Mouse (Mus musculus) embryonic facial prominence, embryonic 12.5 days (tissue): ENCODE measurements around the gene A630001G21Rik. TPM values are rescaled to one million over a fixed set of nuclear protein-coding genes. Genes with fewer than 3 reads are reported as not detected.
"Not testable (repeated sequence)": the region's sequence is repeated elsewhere in the genome, so short reads cannot be mapped to it uniquely, and the experiment has no call there.

ENCODE experiments used
- ATAC-seq: fragments of 200-750 bp; cut with Nextera tagmentation; 2 replicates; pipeline ENCODE4 v1.8.0; 2017; ENCODE audit not compliant: insufficient number of reproducible peaks, insufficient read depth, low FRiP score, low TSS enrichment
- H3K27ac ChIP-seq: fragments of 300-500 bp; sonication (generic); 2 replicates; pipeline ENCODE4 v1.5.1; 2016; ENCODE audit warnings: mild to moderate bottlenecking
- H3K27me3 ChIP-seq: fragments of 300-500 bp; sonication (generic); 2 replicates; pipeline ENCODE4 v1.6.1; 2016; ENCODE audit warnings: mild to moderate bottlenecking, moderate library complexity
- H3K36me3 ChIP-seq: fragments of 300-500 bp; sonication (generic); 2 replicates; pipeline ENCODE4 v1.6.1; 2016; ENCODE audit warnings: mild to moderate bottlenecking
- H3K4me1 ChIP-seq: fragments of 300-500 bp; sonication (generic); 2 replicates; pipeline ENCODE4 v1.6.1; 2016
- H3K4me2 ChIP-seq: fragments of 300-500 bp; sonication (generic); replicated peaks from 2 replicates; pipeline ENCODE4 v1.6.1; 2016; ENCODE audit warnings: mild to moderate bottlenecking, moderate library complexity
- H3K4me3 ChIP-seq: fragments of 300-500 bp; sonication (generic); 2 replicates; pipeline ENCODE4 v1.5.1; 2016; ENCODE audit warnings: mild to moderate bottlenecking
- H3K9ac ChIP-seq: fragments of 300-500 bp; sonication (generic); 2 replicates; pipeline ENCODE4 v1.6.1; 2016; ENCODE audit warnings: mild to moderate bottlenecking, moderate library complexity
- H3K9me3 ChIP-seq: fragments of 300-500 bp; sonication (generic); 2 replicates; pipeline ENCODE4 v1.6.1; 2016; ENCODE audit warnings: mild to moderate bottlenecking, moderate library complexity
- WGBS: fragments of 180-500 bp; shearing (Covaris S2); methylation state at CpG from one replicate; pipeline ENCODE4 v1.1.7; 2016; 5-methylcytosine and 5-hydroxymethylcytosine counted together
- polyA plus RNA-seq: library from polyadenylated mRNA; unstranded; fragments of >200 nt; fragmentation: Nextera tagmentation; extraction: Ambion mirVana; gene quantifications from 2 replicates; pipeline ENCODE4 v1.2.1, GENCODE M21; 2016

A630001G21Rik gene
- 1.5 and 1.7 TPM in 2 replicates for polyA plus RNA-seq

- 88% methylated on average over 4 of the region's 4 CpGs for WGBS
- Histone ChIP-seq H3K9me3 (no peaks in the 10 kb centered on the region), H3K27ac (no peak within 1 kb of the TSS), H3K9ac (no peak within 1 kb of the TSS), H3K36me3 (no peaks in the 10 kb centered on the region), H3K4me2 (no peak within 1 kb of the TSS), H3K27me3 (no peaks in the 10 kb centered on the region), H3K4me1 (0 out of 2 replicates have a peak, but pooled peaks cover 2% of the 10 kb centered on the region), H3K4me3 (no peak within 1 kb of the TSS)
- no peak for ATAC-seq
Measured at GRCm38 (mm10) chr1:85778436-85778835, at the start of gene A630001G21Rik. Gene A630001G21Rik, minus strand, starts transcription at chr1:85778643.

GRCm38 (mm10) chr1:85827166-85827565, 48.7 kb upstream of the A630001G21Rik start:
- H3K4me3 ChIP-seq = no peak overlapping the region
- H3K4me1 ChIP-seq = no peaks in the 10 kb centered on the region
- 63% methylated on average over 5 of the region's 5 CpGs for WGBS
- H3K9ac ChIP-seq = no peak overlapping the region
- H3K27ac ChIP-seq = no peak overlapping the region
- H3K36me3 ChIP-seq = peaks cover 14% of the 10 kb centered on the region
- H3K9me3 ChIP-seq = no peaks in the 10 kb centered on the region
- ATAC-seq = no peak
- H3K27me3 ChIP-seq = no peaks in the 10 kb centered on the region
- H3K4me2 ChIP-seq = no peak overlapping the region

DNA sequence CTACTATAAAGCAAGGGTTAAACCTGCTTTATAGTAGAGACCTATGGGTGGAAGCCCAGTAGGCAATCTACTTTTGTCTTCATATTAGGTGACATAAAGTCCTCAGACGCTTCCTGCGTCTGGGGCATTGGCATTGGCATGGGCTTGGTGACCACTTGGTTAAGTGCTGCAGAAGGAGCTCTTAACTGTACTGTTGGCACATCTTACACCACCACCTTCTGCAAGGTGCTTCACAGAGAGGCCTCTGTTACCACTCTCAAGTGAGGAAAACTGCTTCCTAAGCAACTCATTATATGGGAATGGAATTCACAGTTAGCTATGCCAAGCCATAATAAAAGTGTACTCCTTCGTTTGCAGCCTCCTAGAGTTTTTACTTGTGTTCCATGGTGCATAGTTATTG, 46.5 kb upstream of the A630001G21Rik start:
- H3K36me3 ChIP-seq = peaks cover 28% of the 10 kb centered on the region
- WGBS = 91% methylated on average over 3 of the region's 3 CpGs
- H3K4me1 ChIP-seq = no peaks in the 10 kb centered on the region
- no peak overlapping the region for H3K4me2 ChIP-seq
- no peaks in the 10 kb centered on the region for H3K9me3 ChIP-seq
- H3K27ac ChIP-seq = no peak overlapping the region
- H3K9ac ChIP-seq = no peak overlapping the region
- ATAC-seq = no peak
- H3K4me3 ChIP-seq = no peak overlapping the region
- H3K27me3 ChIP-seq = no peaks in the 10 kb centered on the region

DNA sequence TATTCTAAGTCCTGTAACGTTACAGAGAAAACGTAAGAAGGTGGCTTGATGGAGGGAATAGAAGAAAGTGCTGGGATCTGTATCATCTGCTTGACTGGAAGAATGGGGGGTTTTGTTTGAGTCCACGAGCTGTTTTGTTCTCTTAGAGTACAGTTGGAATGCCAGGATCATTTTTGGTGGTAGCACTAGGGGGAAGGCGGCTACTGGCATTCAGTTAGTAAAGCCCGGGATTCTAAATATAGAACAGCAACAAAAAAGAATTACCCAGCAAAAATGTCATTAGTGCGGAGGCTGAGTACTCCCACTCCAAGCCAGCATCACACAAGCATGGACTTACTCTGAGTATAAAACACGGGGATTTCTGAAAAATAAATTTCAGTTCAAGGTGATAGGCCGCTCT, 43.8 kb upstream of the A630001G21Rik start:
- H3K9ac ChIP-seq = no peak overlapping the region
- no peak overlapping the region for H3K4me2 ChIP-seq
- no peak for ATAC-seq
- 95% methylated on average over 8 of the region's 8 CpGs for WGBS
- H3K27ac ChIP-seq = no peak overlapping the region
- no peaks in the 10 kb centered on the region for H3K27me3 ChIP-seq
- H3K36me3 ChIP-seq = peaks cover 37% of the 10 kb centered on the region
- no peaks in the 10 kb centered on the region for H3K9me3 ChIP-seq
- no peaks in the 10 kb centered on the region for H3K4me1 ChIP-seq
- H3K4me3 ChIP-seq = no peak overlapping the region

DNA sequence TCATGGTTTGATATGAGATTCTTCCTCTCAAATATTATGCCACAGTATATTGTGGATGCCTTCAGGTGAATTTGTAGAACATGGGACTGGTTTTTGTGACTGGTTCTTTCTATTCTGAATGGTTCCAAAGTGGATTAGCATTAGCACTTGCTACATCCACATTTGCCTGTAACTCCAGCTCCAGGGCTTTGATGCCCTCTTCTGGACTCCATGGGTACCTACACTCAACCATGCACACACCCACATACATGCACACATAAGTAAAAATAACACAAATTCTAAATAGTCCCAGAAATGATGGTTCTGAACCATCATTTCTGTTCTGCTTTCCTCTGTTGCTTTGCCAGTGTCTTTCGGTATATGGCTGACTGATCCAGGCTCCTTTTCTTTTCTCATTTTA, 41.3 kb upstream of the A630001G21Rik start:
- Histone ChIP-seq H3K27ac (no peak overlapping the region), H3K27me3 (no peaks in the 10 kb centered on the region), H3K9me3 (no peaks in the 10 kb centered on the region), H3K36me3 (peaks cover 37% of the 10 kb centered on the region), H3K4me1 (no peaks in the 10 kb centered on the region), H3K4me2 (no peak overlapping the region), H3K9ac (no peak overlapping the region), H3K4me3 (no peak overlapping the region)
- WGBS = 96% methylated on average over 1 of the region's 1 CpGs
- no peak for ATAC-seq

GRCm38 (mm10) chr1:85818121-85818520, 39.7 kb upstream of the A630001G21Rik start:
- peaks cover 33% of the 10 kb centered on the region for H3K36me3 ChIP-seq
- no peak overlapping the region for H3K4me2 ChIP-seq
- no peak for ATAC-seq
- H3K4me3 ChIP-seq = no peak overlapping the region
- no peaks in the 10 kb centered on the region for H3K4me1 ChIP-seq
- no peaks in the 10 kb centered on the region for H3K9me3 ChIP-seq
- 87% methylated on average over 6 of the region's 6 CpGs for WGBS
- H3K27me3 ChIP-seq = no peaks in the 10 kb centered on the region
- no peak overlapping the region for H3K9ac ChIP-seq
- H3K27ac ChIP-seq = no peak overlapping the region

- H3K27me3 ChIP-seq, H3K4me2 ChIP-seq, H3K36me3 ChIP-seq, H3K9me3 ChIP-seq, ATAC-seq, H3K27ac ChIP-seq, H3K9ac ChIP-seq, H3K4me1 ChIP-seq, H3K4me3 ChIP-seq: not testable (repeated sequence)
Measured at GRCm38 (mm10) chr1:85814213-85814612, 35.8 kb upstream of the A630001G21Rik start.

- no peak overlapping the region for H3K4me3 ChIP-seq
Measured at GRCm38 (mm10) chr1:85810787-85811186, 32.3 kb upstream of the A630001G21Rik start.

DNA sequence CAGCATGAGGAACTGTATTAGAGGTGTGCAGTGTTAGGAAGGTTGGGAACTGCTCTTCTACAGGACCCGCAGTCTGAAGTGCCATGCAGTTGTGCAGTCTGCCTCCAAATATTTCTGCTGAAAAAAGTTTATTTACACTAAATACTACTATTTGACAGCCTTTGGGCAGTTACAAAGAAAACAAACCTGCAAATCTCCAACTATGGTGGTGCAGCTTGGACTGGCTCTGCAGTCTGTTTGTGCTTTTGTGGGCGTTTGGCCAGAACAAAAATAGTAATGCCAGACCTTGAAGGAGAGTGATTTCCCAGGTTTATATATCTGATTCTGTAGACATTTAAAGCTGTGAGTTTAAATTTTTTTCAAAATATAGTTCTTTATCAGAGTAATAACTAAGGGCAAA, 31.9 kb upstream of the A630001G21Rik start:
- Histone ChIP-seq H3K9ac (no peak overlapping the region), H3K36me3 (no peaks in the 10 kb centered on the region), H3K9me3 (no peaks in the 10 kb centered on the region), H3K4me1 (no peaks in the 10 kb centered on the region), H3K27ac (no peak overlapping the region), H3K4me3 (no peak overlapping the region), H3K27me3 (no peaks in the 10 kb centered on the region), H3K4me2 (no peak overlapping the region)
- WGBS = 77% methylated on average over 2 of the region's 2 CpGs
- ATAC-seq = no peak

More at GRCm38 (mm10) chr1:85810787-85811186, 32.3 kb upstream of the A630001G21Rik start:
- no peaks in the 10 kb centered on the region for H3K9me3 ChIP-seq
- no peak for ATAC-seq
- H3K27ac ChIP-seq = no peak overlapping the region
- no peaks in the 10 kb centered on the region for H3K4me1 ChIP-seq
- 85% methylated on average over 2 of the region's 2 CpGs for WGBS
- no peak overlapping the region for H3K9ac ChIP-seq
- no peaks in the 10 kb centered on the region for H3K36me3 ChIP-seq
- H3K27me3 ChIP-seq = no peaks in the 10 kb centered on the region
- no peak overlapping the region for H3K4me2 ChIP-seq

DNA sequence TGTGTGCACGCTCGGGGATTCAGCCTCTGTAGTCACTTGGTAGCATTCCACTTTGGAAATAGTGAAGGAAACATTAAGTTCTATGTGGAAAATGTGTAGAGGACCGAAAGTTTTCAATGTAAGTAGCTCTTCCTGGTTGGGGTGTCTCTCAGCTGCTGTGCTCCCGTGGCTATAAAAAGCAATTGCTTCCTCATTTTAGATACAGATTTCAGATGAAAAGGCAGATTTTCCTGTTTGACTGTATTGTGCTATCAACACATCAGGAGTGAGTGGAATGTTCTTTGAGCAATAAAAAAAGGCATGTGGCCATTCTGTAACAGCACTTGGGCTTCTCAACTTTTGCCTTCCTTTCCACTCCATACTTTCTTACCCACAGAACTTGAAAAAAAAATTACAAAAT, 30.8 kb upstream of the A630001G21Rik start:
- Histone ChIP-seq H3K9ac (no peak overlapping the region), H3K36me3 (no peaks in the 10 kb centered on the region), H3K4me3 (no peak overlapping the region), H3K9me3 (no peaks in the 10 kb centered on the region), H3K4me1 (no peaks in the 10 kb centered on the region), H3K4me2 (no peak overlapping the region), H3K27me3 (no peaks in the 10 kb centered on the region), H3K27ac (no peak overlapping the region)
- ATAC-seq = no peak
- WGBS = 79% methylated on average over 4 of the region's 4 CpGs

DNA sequence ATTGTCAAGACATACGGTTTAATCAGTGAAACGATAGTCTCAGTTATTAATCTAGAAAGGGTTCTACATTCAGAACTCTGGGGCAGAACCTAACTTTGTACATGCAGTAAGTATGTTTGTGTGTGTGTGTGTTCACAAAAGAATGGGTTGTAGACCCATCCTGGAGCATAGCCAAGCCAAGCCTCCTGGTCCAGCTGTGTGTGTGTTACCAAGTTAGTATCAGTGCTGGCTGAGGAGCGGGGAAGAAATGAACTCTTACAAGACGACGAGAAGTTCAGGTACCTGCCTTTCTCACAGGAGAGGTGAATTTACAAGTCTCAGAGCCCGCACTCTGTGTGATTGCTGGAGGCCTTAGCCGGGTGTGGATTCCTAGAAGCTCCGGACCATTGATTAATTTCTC, 26.1 kb upstream of the A630001G21Rik start:
- no peak overlapping the region for H3K27ac ChIP-seq
- no peaks in the 10 kb centered on the region for H3K36me3 ChIP-seq
- H3K4me2 ChIP-seq = no peak overlapping the region
- no peak overlapping the region for H3K4me3 ChIP-seq
- H3K4me1 ChIP-seq = no peaks in the 10 kb centered on the region
- no peak overlapping the region for H3K9ac ChIP-seq
- WGBS = 92% methylated on average over 8 of the region's 8 CpGs
- H3K27me3 ChIP-seq = no peaks in the 10 kb centered on the region
- H3K9me3 ChIP-seq = no peaks in the 10 kb centered on the region
- no peak for ATAC-seq

DNA sequence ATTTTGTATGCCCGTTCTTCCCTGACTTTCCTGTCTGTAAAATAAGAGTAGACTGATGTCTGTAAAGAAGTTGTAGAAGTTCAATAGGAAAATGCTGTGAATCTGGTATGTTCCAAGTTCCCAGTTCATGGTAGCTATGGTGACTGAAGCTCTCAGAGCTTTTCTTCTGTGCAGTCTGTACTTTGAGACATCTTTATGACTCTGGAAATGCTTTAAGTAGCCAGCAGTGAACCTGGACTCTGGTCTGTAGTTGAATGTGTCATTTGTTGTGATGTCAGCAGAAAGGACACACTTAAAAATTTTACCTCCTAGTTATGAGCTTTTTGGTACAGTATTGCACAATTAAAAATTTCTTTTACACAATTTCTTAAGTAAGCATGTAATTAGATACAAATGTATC, 24.1 kb upstream of the A630001G21Rik start:
- H3K27me3 ChIP-seq = no peaks in the 10 kb centered on the region
- H3K9ac ChIP-seq = no peak overlapping the region
- H3K4me1 ChIP-seq = no peaks in the 10 kb centered on the region
- no peak overlapping the region for H3K4me3 ChIP-seq
- H3K36me3 ChIP-seq = no peaks in the 10 kb centered on the region
- no peak for ATAC-seq
- 98% methylated on average over 1 of the region's 1 CpGs for WGBS
- no peaks in the 10 kb centered on the region for H3K9me3 ChIP-seq
- no peak overlapping the region for H3K27ac ChIP-seq
- H3K4me2 ChIP-seq = no peak overlapping the region

DNA sequence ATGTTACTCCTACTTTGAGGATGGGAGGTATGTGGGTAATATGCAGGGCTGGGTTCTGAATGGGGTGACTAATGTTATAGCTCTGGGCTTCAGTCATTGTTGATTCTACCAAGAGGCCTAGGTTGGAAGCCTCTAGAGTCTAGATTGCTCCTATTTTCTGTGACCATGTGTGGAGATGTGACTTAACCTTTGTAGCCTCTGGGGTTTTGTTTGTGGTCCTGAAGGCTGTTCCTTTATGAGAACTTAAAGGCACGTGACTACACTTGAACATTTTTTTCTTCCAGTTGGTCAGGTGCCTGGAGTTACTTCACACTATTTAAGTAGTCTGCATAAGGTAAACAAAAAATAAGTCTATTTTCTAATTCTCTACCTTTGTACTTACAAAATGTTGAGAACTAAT, 21.3 kb upstream of the A630001G21Rik start:
- WGBS = 68% methylated on average over 1 of the region's 1 CpGs
- Histone ChIP-seq H3K4me1 (peaks cover 3% of the 10 kb centered on the region; the same call in 1 of the 2 replicates), H3K9ac (no peak overlapping the region), H3K27ac (no peak overlapping the region), H3K4me2 (no peak overlapping the region), H3K27me3 (no peaks in the 10 kb centered on the region), H3K36me3 (no peaks in the 10 kb centered on the region), H3K9me3 (no peaks in the 10 kb centered on the region), H3K4me3 (no peak overlapping the region)
- no peak for ATAC-seq
